Mouse (Mus musculus) kidney, postnatal 25 days (tissue): ENCODE data around the gene Itgb8.

ENCODE experiments used
- DNase-seq, 2 experiments: peaks; one replicate each; pipeline ENCODE4 v3.0.0; 2021; ENCODE audit warnings: mixed read lengths in 2 of 2

Gene Itgb8

DNA sequence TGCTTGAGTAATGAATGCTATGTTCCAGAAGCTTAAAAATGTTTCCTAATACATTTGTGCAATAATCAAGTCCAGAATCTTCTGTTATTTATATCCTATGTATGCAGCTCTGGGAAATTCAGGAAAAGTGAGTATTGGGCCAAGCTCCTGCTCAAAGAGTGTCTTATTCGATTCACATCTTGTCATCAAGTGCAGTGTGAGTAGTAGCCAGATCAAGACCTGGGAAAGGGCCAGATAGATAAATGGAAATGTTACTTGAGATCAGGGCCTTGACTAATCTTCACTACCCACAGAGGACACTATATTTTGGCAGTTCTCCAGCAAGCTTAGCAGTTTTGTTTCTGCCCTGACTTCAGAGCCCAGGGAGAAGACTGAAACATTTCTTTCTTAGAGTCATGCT lies 100.7 kb downstream of the Itgb8 start:
- DNase-seq: no peak

DNA sequence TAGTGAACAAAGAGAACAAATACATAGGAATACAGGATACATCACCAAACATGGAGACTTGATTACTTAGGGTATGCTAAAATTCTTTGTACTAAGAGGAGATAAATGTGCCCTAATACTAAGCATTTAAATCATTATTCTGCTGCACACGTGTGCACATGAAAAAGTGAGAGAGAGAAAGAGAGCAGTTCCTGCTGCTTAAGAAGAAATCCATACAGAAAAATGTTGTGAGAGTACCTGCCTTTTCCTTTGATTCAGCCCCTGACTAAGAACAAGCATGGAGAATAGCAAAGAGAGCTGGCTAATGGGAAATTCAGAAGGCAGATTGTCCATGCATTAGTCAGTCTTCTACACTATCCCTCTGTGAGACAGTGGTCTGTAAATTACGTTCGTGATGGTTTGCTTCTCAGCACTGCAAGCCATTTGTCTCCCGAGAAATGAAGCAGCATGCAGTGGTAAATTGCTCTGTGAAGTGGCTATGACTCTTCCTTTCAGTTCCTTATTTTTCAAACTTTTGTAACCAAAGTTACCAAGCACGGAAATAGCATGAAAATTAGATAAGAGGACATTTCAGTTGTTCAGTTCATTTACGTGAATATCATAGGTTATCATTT lies 125.0 kb downstream of the Itgb8 start:
- DNase-seq: no peak

DNA sequence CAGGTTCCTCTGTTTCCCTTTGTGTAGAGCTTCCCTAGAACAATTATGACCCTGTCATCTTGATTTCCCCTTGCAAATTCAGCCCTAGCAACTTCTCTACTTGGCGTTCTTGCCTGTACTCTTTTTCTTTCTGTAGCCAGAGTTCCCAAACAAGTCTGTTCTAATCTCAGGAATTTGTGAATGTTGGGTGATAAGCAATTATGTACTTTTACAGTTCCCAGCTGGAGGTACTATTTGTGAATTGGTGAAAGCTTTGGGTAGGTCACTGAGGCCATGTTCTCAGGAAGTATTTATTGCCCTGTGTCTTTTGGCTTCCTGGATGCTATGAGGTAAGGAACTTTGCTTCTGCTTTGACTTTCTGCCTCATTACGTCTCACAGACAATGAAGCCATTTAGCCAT lies 128.5 kb downstream of the Itgb8 start:
- DNase-seq: no peak
